Mouse (Mus musculus) stomach, embryonic 14.5 days (tissue): ENCODE measurements at regions not wholly inside any gene's neighbourhood (a gene's known extent, or its start where the extent isn't known, plus 50 kb on each side); places are given as distances from the start of the nearest gene placed in this dataset.

ENCODE experiments used
- ATAC-seq: fragments of 200-750 bp; cut with Nextera tagmentation; 2 replicates; pipeline ENCODE4 v1.8.0; 2017; ENCODE audit warnings: low read depth, moderate TSS enrichment; ENCODE audit not compliant: insufficient number of reproducible peaks, insufficient read depth, low FRiP score
- H3K27ac ChIP-seq: fragments of 300-500 bp; sonication (generic); 2 replicates; pipeline ENCODE4 v1.5.1; 2014; ENCODE audit warnings: mild to moderate bottlenecking, low read length, moderate library complexity, mixed read lengths
- H3K27me3 ChIP-seq: fragments of 300-500 bp; sonication (generic); 2 replicates; pipeline ENCODE4 v1.6.1; 2014; ENCODE audit warnings: low read length, control low read depth, mixed read lengths; ENCODE audit not compliant: control insufficient read depth, insufficient read depth
- H3K36me3 ChIP-seq: fragments of 300-500 bp; sonication (generic); 2 replicates; pipeline ENCODE4 v1.6.1; 2014; ENCODE audit warnings: mild to moderate bottlenecking, control low read depth, low read length, moderate library complexity, mixed read lengths; ENCODE audit not compliant: control insufficient read depth, insufficient read depth
- H3K4me1 ChIP-seq: fragments of 300-500 bp; sonication (generic); 2 replicates; pipeline ENCODE4 v1.6.1; 2014; ENCODE audit warnings: low read length, control low read depth, mixed read lengths; ENCODE audit not compliant: control insufficient read depth, insufficient read depth
- H3K4me2 ChIP-seq: fragments of 300-500 bp; sonication (generic); replicated peaks from 2 replicates; pipeline ENCODE4 v1.6.1; 2014; ENCODE audit warnings: low read depth, low read length, control low read depth
- H3K4me3 ChIP-seq: fragments of 300-500 bp; sonication (generic); 2 replicates; pipeline ENCODE4 v1.5.1; 2014; ENCODE audit warnings: low read depth, low read length, control low read depth
- H3K9ac ChIP-seq: fragments of 300-500 bp; sonication (generic); replicated peaks from 2 replicates; pipeline ENCODE4 v1.6.1; 2014; ENCODE audit warnings: low read depth, mild to moderate bottlenecking, control low read depth, low read length, moderate library complexity, mixed read lengths
- H3K9me3 ChIP-seq: fragments of 300-500 bp; sonication (generic); 2 replicates; pipeline ENCODE4 v1.6.1; 2016; ENCODE audit warnings: low read depth, low read length, control low read depth; ENCODE audit not compliant: control insufficient read depth
- WGBS: fragments of 180-500 bp; shearing (Covaris S2); extraction: QIAGEN DNeasy Blood & Tissue Kit; methylation state at CpG from one replicate; pipeline ENCODE4 v1.1.7; 2014; 5-methylcytosine and 5-hydroxymethylcytosine counted together

DNA sequence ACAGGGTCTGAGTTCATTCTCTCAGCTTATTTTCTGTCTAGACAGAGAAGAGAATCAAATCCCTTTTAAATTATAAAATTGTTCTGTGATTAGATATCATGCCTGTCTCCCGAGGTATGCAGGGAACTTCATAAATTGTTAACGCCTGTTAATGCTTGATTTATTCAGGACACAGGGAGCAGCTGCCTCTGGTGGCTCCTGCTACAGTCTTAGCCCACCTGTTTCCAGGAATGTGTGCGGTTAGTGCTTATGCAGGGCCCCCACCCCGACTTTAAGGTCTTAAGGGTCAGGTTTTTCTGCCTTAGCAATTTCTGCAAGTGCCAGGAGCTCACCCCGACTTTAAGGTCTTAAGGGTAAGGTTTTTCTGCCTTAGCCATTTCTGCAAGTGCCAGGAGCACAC lies 54.7 kb upstream of the Ghitm start:
- 57% methylated on average over 5 of the region's 5 CpGs for WGBS
- Histone ChIP-seq H3K9me3 (no peaks in the 10 kb centered on the region), H3K9ac (no peak overlapping the region), H3K27ac (no peak overlapping the region), H3K36me3 (no peaks in the 10 kb centered on the region), H3K27me3 (no peaks in the 10 kb centered on the region), H3K4me1 (no peaks in the 10 kb centered on the region), H3K4me3 (no peak overlapping the region), H3K4me2 (no peak overlapping the region)
- ATAC-seq, result no peak
